Mouse (Mus musculus): ENCODE results near the gene Msrb3.

GRCm38 (mm10) chr10:120763656-120764466 lies 135.0 kb downstream of the Msrb3 start:
- no peak for TF ChIP-seq CTCF (IDR thresholded peaks at IDR 0.05; ENCODE audit: low read depth)
- no peak for TF ChIP-seq EP300 (IDR thresholded peaks at IDR 0.05; ENCODE audit: low read depth)
